Comparison of ENCODE assay signal across 29 mouse cellular contexts in genomic region chr8:108942686-108943085, GRCm38 (mm10).
DNase-seq lines count a peak whose midpoint lies in the region; ATAC-seq lines count a peak whose summit lies in the region.
"Had no signal": no experiment of that assay in that cellular context is flagged by ENCODE, and none has a peak within 500 bp of the region (broad histone marks: within the 10 kb centered on the region; RNA-seq: fewer than 3 reads in every experiment).

No protein-coding gene starts in this region.

- no peak overlapping the region for H3K4me2 ChIP-seq in embryonic facial prominence, embryonic 14.5 days (ENCODE audit: low read depth, low read length)
- no peak overlapping the region for H3K4me2 ChIP-seq in midbrain, embryonic 11.5 days
- H3K4me2 ChIP-seq in midbrain, embryonic 13.5 days (replicated peaks) = no peak overlapping the region
- no peak overlapping the region for H3K4me2 ChIP-seq in neural tube, embryonic 13.5 days
- H3K4me2 ChIP-seq: embryonic facial prominence, embryonic 15.5 days; heart, embryonic 13.5 days; limb, embryonic 15.5 days; liver, embryonic 15.5 days; lung, embryonic 15.5 days; stomach, embryonic 15.5 days had no signal

- no peak overlapping the region for H3K9ac ChIP-seq in embryonic facial prominence, embryonic 14.5 days (ENCODE audit: low read depth, low read length)
- H3K9ac ChIP-seq in midbrain, embryonic 11.5 days (ENCODE audit: low read length) = no peak overlapping the region
- H3K9ac ChIP-seq in midbrain, embryonic 13.5 days (replicated peaks) = no peak overlapping the region; the same call in 1 of the 2 replicates
- H3K9ac ChIP-seq in neural tube, embryonic 13.5 days = 0 out of 2 replicates have a peak overlapping the region, but pooled peaks have one; percentile 31
- H3K9ac ChIP-seq: embryonic facial prominence, embryonic 15.5 days; heart, embryonic 13.5 days; limb, embryonic 15.5 days; liver, embryonic 15.5 days; lung, embryonic 15.5 days; stomach, embryonic 15.5 days had no signal

- no peaks in the 10 kb centered on the region for H3K4me1 ChIP-seq in embryonic facial prominence, embryonic 14.5 days (ENCODE audit: control insufficient read depth, insufficient read depth, low read length)
- peaks cover 22% of the 10 kb centered on the region for H3K4me1 ChIP-seq in embryonic facial prominence, embryonic 10.5 days
- H3K4me1 ChIP-seq in midbrain, embryonic 11.5 days (ENCODE audit: control insufficient read depth, insufficient read depth, low read length) = peaks cover 22% of the 10 kb centered on the region
- H3K4me1 ChIP-seq in midbrain, embryonic 10.5 days = peaks cover 43% of the 10 kb centered on the region
- H3K4me1 ChIP-seq in midbrain, embryonic 13.5 days (replicated peaks) = peaks cover 54% of the 10 kb centered on the region
- H3K4me1 ChIP-seq in neural tube, embryonic 13.5 days (replicated peaks) = peaks cover 38% of the 10 kb centered on the region
- H3K4me1 ChIP-seq: embryonic facial prominence, embryonic 15.5 days; heart, embryonic 13.5 days; liver, embryonic 15.5 days; lung, embryonic 15.5 days; megakaryocyte, embryonic 14.5 days; stomach, embryonic 15.5 days had no signal

- no peak overlapping the region for H3K4me3 ChIP-seq in embryonic facial prominence, embryonic 14.5 days (ENCODE audit: low read depth, low read length)
- no peak overlapping the region for H3K4me3 ChIP-seq in embryonic facial prominence, embryonic 10.5 days
- no peak overlapping the region for H3K4me3 ChIP-seq in midbrain, embryonic 11.5 days (ENCODE audit: low read depth, low read length)
- H3K4me3 ChIP-seq in midbrain, embryonic 10.5 days = no peak overlapping the region
- no peak overlapping the region for H3K4me3 ChIP-seq in midbrain, embryonic 13.5 days (replicated peaks)
- no peak overlapping the region for H3K4me3 ChIP-seq in neural tube, embryonic 13.5 days
- H3K4me3 ChIP-seq: embryonic facial prominence, embryonic 15.5 days; heart, embryonic 13.5 days; limb, embryonic 15.5 days; liver, embryonic 15.5 days; lung, embryonic 15.5 days; myocyte; stomach, embryonic 15.5 days had no signal

- H3K36me3 ChIP-seq in embryonic facial prominence, embryonic 14.5 days (ENCODE audit: control insufficient read depth, insufficient read depth, low read length) = peaks cover 40% of the 10 kb centered on the region
- peaks cover 89% of the 10 kb centered on the region for H3K36me3 ChIP-seq in embryonic facial prominence, embryonic 10.5 days (replicated peaks)
- H3K36me3 ChIP-seq in midbrain, embryonic 11.5 days (ENCODE audit: control insufficient read depth, insufficient read depth, low read length) = peaks cover 26% of the 10 kb centered on the region
- H3K36me3 ChIP-seq in midbrain, embryonic 10.5 days = peaks cover 84% of the 10 kb centered on the region
- H3K36me3 ChIP-seq in midbrain, embryonic 13.5 days = peaks cover 49% of the 10 kb centered on the region
- H3K36me3 ChIP-seq in neural tube, embryonic 13.5 days = peaks cover 51% of the 10 kb centered on the region

- DNase-seq in embryonic facial prominence, embryonic 14.5 days (ENCODE audit: low spot score) = no peak
- no peak for DNase-seq in embryonic facial prominence, embryonic 10.5 days (ENCODE audit: low spot score)
- DNase-seq in midbrain, embryonic 11.5 days (ENCODE audit: low spot score, missing footprints) = no peak
- DNase-seq in midbrain, embryonic 10.5 days (ENCODE audit: low spot score) = no peak
- DNase-seq in ovary, postnatal 36 days (ENCODE audit: low spot score) = no peak
- DNase-seq in urinary bladder, postnatal 36 days (ENCODE audit: low spot score in 2 of 2) = no peak
- DNase-seq: adrenal gland, adult 8-10 months; cerebellum, adult 2 months; cerebellum, postnatal 36 days; embryo, embryonic 11 days; gastrocnemius, postnatal 10 days; heart, adult 18-20 months; heart, postnatal 14 days; kidney, adult 18-20 months; kidney, postnatal 4 days; left cerebral cortex, postnatal 4 days; lung, postnatal 36 days; thymus, postnatal 25 days had no signal

- no peaks in the 10 kb centered on the region for H3K27me3 ChIP-seq in embryonic facial prominence, embryonic 14.5 days (replicated peaks; ENCODE audit: control insufficient read depth, insufficient read depth, low read length)
- no peaks in the 10 kb centered on the region for H3K27me3 ChIP-seq in embryonic facial prominence, embryonic 10.5 days (replicated peaks; ENCODE audit: low read depth, poor library complexity, severe bottlenecking)
- H3K27me3 ChIP-seq in midbrain, embryonic 11.5 days (ENCODE audit: control insufficient read depth, insufficient read depth, low read length) = no peaks in the 10 kb centered on the region
- no peaks in the 10 kb centered on the region for H3K27me3 ChIP-seq in midbrain, embryonic 10.5 days (ENCODE audit: low read depth, poor library complexity, severe bottlenecking)
- H3K27me3 ChIP-seq in midbrain, embryonic 13.5 days = no peaks in the 10 kb centered on the region
- no peaks in the 10 kb centered on the region for H3K27me3 ChIP-seq in neural tube, embryonic 13.5 days
- H3K27me3 ChIP-seq: embryonic facial prominence, embryonic 15.5 days; heart, embryonic 13.5 days; limb, embryonic 15.5 days; liver, embryonic 15.5 days; lung, embryonic 15.5 days; megakaryocyte, embryonic 14.5 days; stomach, embryonic 15.5 days had no signal

- peaks cover 3% of the 10 kb centered on the region; the same call in 1 of the 2 replicates for H3K9me3 ChIP-seq in embryonic facial prominence, embryonic 14.5 days (ENCODE audit: control insufficient read depth, low read length)
- peaks cover 11% of the 10 kb centered on the region; the same call in 1 of the 2 replicates for H3K9me3 ChIP-seq in embryonic facial prominence, embryonic 10.5 days
- H3K9me3 ChIP-seq in midbrain, embryonic 11.5 days (ENCODE audit: control insufficient read depth, low read length) = peaks cover 3% of the 10 kb centered on the region; the same call in 1 of the 2 replicates
- H3K9me3 ChIP-seq in midbrain, embryonic 10.5 days (replicated peaks) = peaks cover 24% of the 10 kb centered on the region
- no peaks in the 10 kb centered on the region for H3K9me3 ChIP-seq in midbrain, embryonic 13.5 days
- H3K9me3 ChIP-seq in neural tube, embryonic 13.5 days = peaks cover 11% of the 10 kb centered on the region
- H3K9me3 ChIP-seq: heart, embryonic 13.5 days; liver, embryonic 15.5 days; lung, embryonic 15.5 days; stomach, embryonic 15.5 days had no signal

- 71% methylated on average over 8 of the region's 8 CpGs for WGBS in embryonic facial prominence, embryonic 14.5 days
- 86% methylated on average over 8 of the region's 8 CpGs for WGBS in embryonic facial prominence, embryonic 10.5 days
- 69% methylated on average over 8 of the region's 8 CpGs for WGBS in midbrain, embryonic 11.5 days
- WGBS in midbrain, embryonic 10.5 days = 76% methylated on average over 8 of the region's 8 CpGs
- WGBS in midbrain, embryonic 13.5 days = 38% methylated on average over 8 of the region's 8 CpGs
- 51% methylated on average over 8 of the region's 8 CpGs for WGBS in neural tube, embryonic 13.5 days

- H3K27ac ChIP-seq in embryonic facial prominence, embryonic 14.5 days (replicated peaks; ENCODE audit: low read depth, low read length) = 0 out of 2 replicates have a peak overlapping the region, but pooled peaks have one; percentile 6
- no peak overlapping the region for H3K27ac ChIP-seq in embryonic facial prominence, embryonic 10.5 days (replicated peaks)
- H3K27ac ChIP-seq in midbrain, embryonic 11.5 days (ENCODE audit: low read depth, low read length) = peak overlapping the region; percentile 45
- H3K27ac ChIP-seq in midbrain, embryonic 10.5 days (replicated peaks) = no peak overlapping the region
- H3K27ac ChIP-seq in midbrain, embryonic 13.5 days = peak overlapping the region; percentile 90
- H3K27ac ChIP-seq in neural tube, embryonic 13.5 days (replicated peaks) = peak overlapping the region; percentile 64
- H3K27ac ChIP-seq: embryonic facial prominence, embryonic 15.5 days; heart, embryonic 13.5 days; liver, embryonic 15.5 days; lung, embryonic 15.5 days; stomach, embryonic 15.5 days had no signal

- no peak for ATAC-seq in embryonic facial prominence, embryonic 14.5 days (ENCODE audit: low read depth)
- ATAC-seq in midbrain, embryonic 11.5 days (ENCODE audit: low FRiP score) = no peak
- ATAC-seq in midbrain, embryonic 13.5 days = no peak
- ATAC-seq in neural tube, embryonic 13.5 days (ENCODE audit: low read depth) = no peak
- ATAC-seq: activated CD4-positive, CD25-positive, alpha-beta regulatory T cell, adult 4 months had no signal

Comparison
In these comparisons a context has a peak if more than half of its experiments do, and no peak if none do; other contexts are left out.
1. H3K27ac ChIP-seq: peak in embryonic facial prominence, embryonic 14.5 days (single experiment), midbrain, embryonic 11.5 days (single experiment), midbrain, embryonic 13.5 days (single experiment) and neural tube, embryonic 13.5 days (single experiment); none in embryonic facial prominence, embryonic 10.5 days (single experiment) and midbrain, embryonic 10.5 days (single experiment).